Mouse (Mus musculus): ENCODE results near the gene Arhgef19. TPM values are rescaled to one million over a fixed set of nuclear protein-coding genes. Genes with fewer than 3 reads are reported as not detected.
A peak's percentile ranks its signal among the peaks of the same experiment; 100 is the strongest.

Arhgef19 gene
- polyA plus RNA-seq (2015; fragmentation: Nextera tagmentation; extraction: Ambion mirVana): 7.4 and 9.6 TPM in 2 replicates

DNA sequence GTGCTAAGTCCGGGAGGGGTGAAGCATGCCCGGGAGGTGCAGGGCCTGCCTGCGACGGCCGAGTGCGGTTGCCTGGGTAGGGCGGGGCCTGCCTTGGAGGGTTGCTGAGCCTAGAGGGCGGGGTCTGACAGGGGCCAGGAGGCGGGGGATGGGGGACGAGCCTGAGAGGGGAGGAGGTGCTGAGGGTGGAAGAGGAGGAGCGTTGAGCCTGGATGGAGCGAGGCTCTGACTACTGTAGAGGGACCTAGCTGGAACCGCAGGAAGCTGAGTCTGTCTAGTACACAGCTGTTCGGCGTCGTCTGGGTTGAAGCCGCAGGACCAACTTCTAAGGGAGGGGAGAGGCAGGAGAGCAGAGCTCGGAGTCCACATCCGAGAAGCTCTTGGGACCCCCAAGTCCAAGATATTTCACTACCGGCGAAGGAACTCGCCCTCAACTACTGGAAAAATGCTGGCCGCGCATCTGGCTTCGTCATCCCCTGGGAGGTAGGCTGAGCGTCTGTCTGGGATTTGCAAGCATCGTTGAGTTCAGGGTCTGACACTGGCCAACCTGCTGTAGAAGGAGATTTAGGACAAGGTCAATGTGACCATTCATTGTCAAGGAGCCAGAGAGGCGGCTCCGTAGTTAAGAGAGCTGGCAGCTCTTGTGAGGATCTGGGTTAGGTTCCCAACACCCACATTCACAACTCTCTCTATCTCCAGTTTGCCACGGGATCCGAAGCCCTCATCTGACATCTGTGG is at the start of gene Arhgef19:
TSS of gene Arhgef19 (plus strand) at position 112 of the 738 bp plus-strand sequence.
- H3K36me3 ChIP-seq: no peaks in the 10 kb centered on the region
- H3K9ac ChIP-seq: peak within 1 kb of the TSS; percentile 6; the same call in 1 of the 2 replicates
- no peaks in the 10 kb centered on the region for H3K9me3 ChIP-seq (replicated peaks)
- WGBS: under 1% methylated on average over 31 of the region's 31 CpGs
- peaks cover 57% of the 10 kb centered on the region for H3K4me1 ChIP-seq
- H3K4me2 ChIP-seq: peak within 1 kb of the TSS; percentile 76
- H3K4me3 ChIP-seq (replicated peaks): peak within 1 kb of the TSS; percentile 43
- peak; percentile 91 for ATAC-seq (replicated peaks; ENCODE audit: low FRiP score)
- peaks cover 77% of the 10 kb centered on the region for H3K27me3 ChIP-seq
- peak within 1 kb of the TSS; percentile 79 for H3K27ac ChIP-seq

DNA sequence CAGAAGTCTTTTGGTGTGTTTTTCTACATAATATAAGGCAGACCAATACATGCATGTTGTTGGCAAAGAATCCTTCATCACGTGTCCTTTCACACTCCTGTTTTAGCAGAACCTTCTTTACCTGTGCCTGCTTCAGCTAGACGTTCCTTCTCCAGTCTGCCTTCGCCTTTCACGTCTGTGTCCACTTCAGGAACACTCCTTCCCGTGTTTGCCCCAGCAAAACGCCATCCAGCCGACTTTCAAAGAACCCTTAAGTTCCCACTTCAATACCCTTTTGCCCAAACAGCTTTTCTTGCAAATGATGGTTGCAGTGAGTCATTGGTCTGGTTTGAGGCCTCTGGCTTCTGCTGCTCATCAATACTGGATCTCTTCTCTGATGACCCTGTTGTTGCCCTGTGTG is 48.0 kb upstream of the Arhgef19 start:
- no peak overlapping the region for H3K4me2 ChIP-seq
- no peaks in the 10 kb centered on the region for H3K9me3 ChIP-seq (replicated peaks)
- no peaks in the 10 kb centered on the region for H3K27me3 ChIP-seq
- no peak overlapping the region for H3K9ac ChIP-seq
- 90% methylated on average over 7 of the region's 7 CpGs for WGBS
- H3K36me3 ChIP-seq: peaks cover 44% of the 10 kb centered on the region
- no peak for ATAC-seq (replicated peaks; ENCODE audit: low FRiP score)
- H3K27ac ChIP-seq: no peak overlapping the region
- peaks cover 12% of the 10 kb centered on the region for H3K4me1 ChIP-seq
- H3K4me3 ChIP-seq (replicated peaks): no peak overlapping the region

DNA sequence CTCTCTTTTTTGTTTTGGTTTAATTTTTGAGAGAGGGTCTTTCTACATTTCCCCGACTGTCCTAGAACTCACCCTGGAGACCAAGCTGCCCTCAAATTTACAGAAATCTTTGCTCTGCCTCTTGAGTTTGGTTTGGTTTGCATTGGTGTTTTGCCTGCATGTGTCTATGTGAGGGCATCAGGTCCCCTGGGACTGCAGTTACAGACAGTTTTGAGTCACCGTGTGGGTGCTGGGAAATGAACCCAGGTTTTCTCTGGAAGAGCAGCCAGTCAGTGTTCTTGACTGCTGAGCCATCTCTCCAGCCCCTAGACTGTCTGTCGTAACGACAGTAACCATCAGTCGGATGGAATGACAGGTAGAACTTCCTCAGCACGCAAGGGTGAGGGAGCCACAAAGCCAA is 44.7 kb upstream of the Arhgef19 start:
- WGBS: 98% methylated on average over 6 of the region's 6 CpGs
- peaks cover 3% of the 10 kb centered on the region; the same call in 1 of the 2 replicates for H3K4me1 ChIP-seq
- H3K9me3 ChIP-seq (replicated peaks): no peaks in the 10 kb centered on the region
- ATAC-seq (replicated peaks; ENCODE audit: low FRiP score): no peak
- no peak overlapping the region for H3K9ac ChIP-seq
- H3K27me3 ChIP-seq: no peaks in the 10 kb centered on the region
- H3K4me3 ChIP-seq (replicated peaks): no peak overlapping the region
- peaks cover 71% of the 10 kb centered on the region for H3K36me3 ChIP-seq
- H3K4me2 ChIP-seq: no peak overlapping the region
- H3K27ac ChIP-seq: no peak overlapping the region

DNA sequence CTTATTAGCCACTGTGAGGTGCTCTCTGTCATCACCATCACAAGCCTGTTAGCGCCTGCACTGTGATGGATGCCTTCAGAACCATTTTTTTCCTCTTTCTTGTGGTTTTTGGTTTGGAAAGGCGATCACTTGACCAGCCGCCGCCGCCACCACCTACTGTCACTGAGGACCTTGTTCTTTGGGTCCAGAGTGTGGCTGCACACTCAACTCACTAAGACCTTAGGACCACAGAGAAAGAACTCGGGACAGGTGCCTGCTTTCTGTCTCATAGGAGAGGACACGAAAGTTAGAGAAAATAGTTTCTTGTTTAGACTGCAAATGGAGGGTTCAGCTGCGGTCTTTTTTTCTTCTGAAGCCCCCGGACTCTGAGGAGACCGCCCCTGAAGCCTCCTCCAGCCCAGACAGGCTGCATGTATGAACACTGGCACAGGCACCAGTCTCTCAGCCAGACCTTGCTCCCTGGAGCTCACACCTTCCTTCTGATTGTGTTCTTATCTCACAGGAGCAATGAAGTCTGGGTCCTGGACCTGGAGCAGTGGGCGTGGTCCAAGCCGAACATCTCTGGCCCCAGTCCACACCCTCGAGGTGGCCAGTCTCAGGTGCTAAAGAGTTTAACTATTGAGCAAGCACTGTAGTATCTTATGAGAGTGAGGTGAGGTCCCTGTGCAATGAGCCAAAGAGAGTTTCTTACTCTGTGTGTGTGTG is 42.2 kb upstream of the Arhgef19 start:
- H3K36me3 ChIP-seq: peaks cover 80% of the 10 kb centered on the region
- no peak overlapping the region for H3K4me2 ChIP-seq
- no peak overlapping the region for H3K4me3 ChIP-seq (replicated peaks)
- 96% methylated on average over 13 of the region's 13 CpGs for WGBS
- H3K27ac ChIP-seq: no peak overlapping the region
- no peaks in the 10 kb centered on the region for H3K9me3 ChIP-seq (replicated peaks)
- H3K4me1 ChIP-seq: no peaks in the 10 kb centered on the region
- H3K27me3 ChIP-seq: no peaks in the 10 kb centered on the region
- no peak for ATAC-seq (replicated peaks; ENCODE audit: low FRiP score)
- H3K9ac ChIP-seq: no peak overlapping the region

DNA sequence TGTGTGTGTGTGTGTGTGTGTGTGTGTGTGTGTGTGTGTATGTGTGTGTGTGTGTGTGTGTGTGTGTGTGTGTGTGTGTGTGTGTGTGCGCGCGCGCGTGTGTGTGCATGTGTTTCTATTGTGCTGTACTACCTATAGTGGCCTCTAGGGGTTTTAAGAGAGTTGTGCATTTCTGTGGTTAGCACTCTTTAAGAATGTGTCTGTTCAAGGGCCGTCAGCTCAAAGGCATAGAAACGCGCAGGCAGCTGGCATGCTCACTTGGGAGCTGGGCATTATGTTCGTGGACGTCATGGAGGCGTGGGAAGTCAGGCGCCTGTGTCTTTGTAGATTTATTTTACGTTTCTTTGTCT is 41.6 kb upstream of the Arhgef19 start:
- 98% methylated on average over 13 of the region's 13 CpGs for WGBS
- no peaks in the 10 kb centered on the region for H3K4me1 ChIP-seq
- H3K27me3 ChIP-seq: no peaks in the 10 kb centered on the region
- ATAC-seq (replicated peaks; ENCODE audit: low FRiP score): no peak
- no peaks in the 10 kb centered on the region for H3K9me3 ChIP-seq (replicated peaks)
- peaks cover 85% of the 10 kb centered on the region for H3K36me3 ChIP-seq
- no peak overlapping the region for H3K4me3 ChIP-seq (replicated peaks)
- H3K4me2 ChIP-seq: no peak overlapping the region
- no peak overlapping the region for H3K27ac ChIP-seq
- H3K9ac ChIP-seq: no peak overlapping the region

DNA sequence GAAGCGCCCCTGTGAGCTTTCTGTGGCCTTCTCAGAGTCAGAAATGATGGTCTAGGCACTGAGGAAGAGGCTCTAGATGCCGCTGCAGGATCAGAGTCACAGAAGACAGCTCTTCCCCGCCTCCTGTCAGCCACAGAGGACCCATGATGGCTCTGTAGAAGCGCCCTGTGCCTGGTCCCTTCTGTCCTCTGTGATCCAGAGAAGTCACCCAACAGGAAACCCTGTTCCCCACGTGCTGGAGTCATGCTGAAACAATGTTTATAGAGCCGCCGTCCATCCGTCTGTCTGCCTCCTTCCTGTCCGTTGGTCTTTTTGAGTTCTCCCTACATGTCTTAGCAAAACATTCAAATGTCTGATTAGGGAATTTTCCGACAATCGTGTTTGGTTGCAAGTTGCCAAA is 38.4 kb upstream of the Arhgef19 start:
- Histone ChIP-seq H3K9me3 (replicated peaks) (no peaks in the 10 kb centered on the region), H3K36me3 (peaks cover 63% of the 10 kb centered on the region), H3K27me3 (no peaks in the 10 kb centered on the region), H3K4me1 (no peaks in the 10 kb centered on the region), H3K9ac (no peak overlapping the region), H3K27ac (no peak overlapping the region; the same call in 1 of the 2 replicates), H3K4me3 (replicated peaks) (no peak overlapping the region), H3K4me2 (no peak overlapping the region)
- no peak for ATAC-seq (replicated peaks; ENCODE audit: low FRiP score)
- WGBS: 79% methylated on average over 11 of the region's 11 CpGs

DNA sequence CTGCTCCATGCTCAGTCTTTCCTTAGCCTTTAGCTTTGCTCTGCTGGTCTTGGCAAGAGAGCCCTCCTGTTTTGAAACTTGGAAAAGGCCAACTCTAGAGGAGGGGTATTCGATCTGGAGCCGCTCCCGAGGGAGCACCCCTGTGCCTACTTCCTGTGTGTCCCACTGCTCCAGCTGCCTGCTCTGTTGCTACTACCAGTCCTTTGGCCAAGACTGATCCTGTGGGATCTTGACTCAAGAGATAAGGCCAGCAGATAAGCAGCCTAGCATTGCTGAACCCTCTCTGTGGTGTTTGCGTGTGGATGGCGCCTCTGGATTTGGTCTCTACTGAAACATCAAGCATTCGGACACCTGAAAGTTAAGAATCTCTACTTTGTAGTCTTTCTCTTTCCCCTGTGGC is 37.1 kb upstream of the Arhgef19 start:
- Histone ChIP-seq H3K36me3 (peaks cover 51% of the 10 kb centered on the region), H3K9ac (no peak overlapping the region), H3K27me3 (no peaks in the 10 kb centered on the region), H3K9me3 (replicated peaks) (no peaks in the 10 kb centered on the region), H3K4me3 (replicated peaks) (no peak overlapping the region), H3K27ac (no peak overlapping the region), H3K4me1 (no peaks in the 10 kb centered on the region), H3K4me2 (no peak overlapping the region)
- WGBS: 86% methylated on average over 6 of the region's 6 CpGs
- no peak for ATAC-seq (replicated peaks; ENCODE audit: low FRiP score)

DNA sequence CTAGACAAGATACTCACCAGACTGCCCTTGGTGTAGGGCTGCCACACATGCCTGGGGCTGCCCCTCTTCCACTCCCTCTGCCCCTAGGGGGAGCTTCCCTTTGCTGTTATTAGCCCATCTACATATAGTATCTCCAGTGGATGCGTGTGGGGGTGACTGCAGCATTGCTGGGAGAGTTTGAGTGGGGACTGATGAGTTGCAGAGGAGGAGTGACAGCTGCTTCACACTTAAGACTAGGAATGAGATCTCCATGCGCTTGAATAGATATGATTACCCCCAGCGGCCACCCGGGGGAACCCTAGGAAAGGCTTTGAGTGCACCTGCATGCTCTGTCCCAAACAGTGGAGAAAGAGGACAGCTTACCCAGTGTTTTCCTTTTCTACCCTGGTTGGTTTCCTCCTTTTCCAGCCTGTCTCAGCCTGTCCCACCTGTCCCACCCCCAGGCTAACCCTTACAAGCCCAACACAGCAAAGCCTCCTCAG is 34.7 kb upstream of the Arhgef19 start:
- no peaks in the 10 kb centered on the region for H3K27me3 ChIP-seq
- 77% methylated on average over 4 of the region's 4 CpGs for WGBS
- ATAC-seq (replicated peaks; ENCODE audit: low FRiP score): no peak

DNA sequence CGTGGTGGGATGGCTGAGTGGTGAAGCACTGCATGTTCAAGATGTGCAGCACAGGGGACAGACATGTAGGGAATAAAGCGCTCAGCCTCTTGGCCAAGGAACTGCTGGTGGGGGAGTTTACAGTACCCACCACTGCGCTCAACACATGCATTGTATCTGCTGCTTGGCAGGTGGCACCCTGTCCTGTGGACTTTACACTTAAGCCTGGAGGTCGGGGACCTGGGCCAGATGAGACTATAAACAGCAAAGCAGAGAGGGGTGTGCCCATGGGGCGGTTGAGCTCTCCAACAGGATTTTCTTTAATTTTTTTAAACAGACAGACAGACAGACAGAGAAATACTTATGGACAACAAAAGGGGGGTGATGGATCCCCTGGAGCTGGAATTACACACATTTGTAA is 32.2 kb upstream of the Arhgef19 start:
- 92% methylated on average over 5 of the region's 5 CpGs for WGBS
- ATAC-seq (replicated peaks; ENCODE audit: low FRiP score): 0 out of 2 replicates have a peak, but pooled peaks have one; percentile 22
- no peak overlapping the region for H3K9ac ChIP-seq
- no peaks in the 10 kb centered on the region for H3K9me3 ChIP-seq (replicated peaks)
- peaks cover 5% of the 10 kb centered on the region; the same call in 1 of the 2 replicates for H3K4me1 ChIP-seq
- no peak overlapping the region for H3K27ac ChIP-seq
- peaks cover 7% of the 10 kb centered on the region for H3K36me3 ChIP-seq
- H3K27me3 ChIP-seq: no peaks in the 10 kb centered on the region
- no peak overlapping the region for H3K4me2 ChIP-seq
- no peak overlapping the region for H3K4me3 ChIP-seq (replicated peaks)

More for the DNA sequence above, 34.7 kb upstream of the Arhgef19 start:
- H3K27ac ChIP-seq: no peak overlapping the region
- H3K4me3 ChIP-seq (replicated peaks): no peak overlapping the region
- H3K36me3 ChIP-seq: peaks cover 31% of the 10 kb centered on the region
- H3K9me3 ChIP-seq (replicated peaks): no peaks in the 10 kb centered on the region
- H3K9ac ChIP-seq: no peak overlapping the region
- H3K4me1 ChIP-seq: no peaks in the 10 kb centered on the region
- no peak overlapping the region for H3K4me2 ChIP-seq

DNA sequence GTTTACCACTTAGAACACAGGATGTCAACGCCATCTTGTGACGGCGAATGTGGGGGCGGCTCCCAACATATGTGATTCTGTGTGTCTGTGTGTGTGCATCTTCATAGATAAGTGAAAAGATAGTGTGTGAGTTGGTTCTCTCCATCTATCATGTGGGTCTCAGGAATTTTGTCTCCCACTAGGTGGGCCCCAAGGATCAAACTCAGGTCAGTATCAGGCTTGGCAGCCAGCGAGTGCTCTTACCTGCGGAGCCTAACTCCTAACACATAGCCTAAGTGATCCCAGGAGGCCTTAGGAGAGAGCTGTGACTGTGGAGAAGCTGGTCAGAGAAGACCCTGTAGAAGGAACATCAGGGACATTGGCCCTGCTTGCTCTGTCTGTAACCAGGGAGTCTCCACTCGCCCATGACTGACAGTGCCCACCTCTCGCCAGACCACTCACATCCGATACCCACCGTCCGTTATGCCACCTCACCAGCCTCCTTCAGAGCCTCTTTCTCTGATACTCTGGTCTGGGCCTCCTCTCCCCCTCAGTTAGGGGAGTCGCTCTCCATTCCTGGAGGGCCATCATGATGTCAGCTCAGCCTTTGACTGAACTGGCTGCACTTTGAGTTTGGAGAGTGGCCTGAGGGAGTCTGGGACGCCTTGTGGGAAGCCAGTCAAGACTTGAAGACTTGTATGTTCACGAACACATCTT is 28.6 kb upstream of the Arhgef19 start:
- 72% methylated on average over 14 of the region's 14 CpGs for WGBS
- Histone ChIP-seq H3K27me3 (no peaks in the 10 kb centered on the region), H3K9ac (0 out of 2 replicates have a peak overlapping the region, but pooled peaks have one; percentile 17), H3K36me3 (no peaks in the 10 kb centered on the region), H3K9me3 (replicated peaks) (no peaks in the 10 kb centered on the region), H3K4me2 (peak overlapping the region; percentile 54), H3K4me1 (peaks cover 16% of the 10 kb centered on the region), H3K27ac (peak overlapping the region; percentile 70), H3K4me3 (replicated peaks) (peak overlapping the region; percentile 40)
- peak; percentile 27; the same call in 1 of the 2 replicates for ATAC-seq (replicated peaks; ENCODE audit: low FRiP score)

DNA sequence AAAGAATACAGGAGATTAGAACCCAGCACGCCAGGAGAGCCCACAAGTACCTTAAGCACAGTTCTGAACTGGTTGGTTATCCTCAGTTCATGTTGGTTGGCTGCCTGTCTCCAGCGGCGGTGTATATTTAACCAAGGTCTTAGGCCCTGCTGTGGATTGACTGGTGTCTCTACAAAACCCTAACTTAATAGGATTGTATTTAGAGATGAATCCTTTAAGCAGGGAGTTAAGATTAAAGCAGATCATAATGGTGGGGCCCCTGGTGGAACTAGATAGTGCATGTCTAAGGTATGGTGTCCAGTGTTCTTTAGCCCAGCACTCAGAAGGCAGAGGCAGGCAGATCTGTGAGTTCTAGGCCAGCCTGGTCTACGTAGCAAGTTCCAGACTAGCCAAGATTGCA is 27.7 kb upstream of the Arhgef19 start:
- Histone ChIP-seq H3K27ac (no peak overlapping the region), H3K4me3 (replicated peaks) (no peak overlapping the region), H3K9me3 (replicated peaks) (no peaks in the 10 kb centered on the region), H3K36me3 (no peaks in the 10 kb centered on the region), H3K4me1 (peaks cover 16% of the 10 kb centered on the region), H3K27me3 (no peaks in the 10 kb centered on the region), H3K9ac (no peak overlapping the region), H3K4me2 (no peak overlapping the region)
- WGBS: 95% methylated on average over 4 of the region's 4 CpGs
- no peak for ATAC-seq (replicated peaks; ENCODE audit: low FRiP score)

DNA sequence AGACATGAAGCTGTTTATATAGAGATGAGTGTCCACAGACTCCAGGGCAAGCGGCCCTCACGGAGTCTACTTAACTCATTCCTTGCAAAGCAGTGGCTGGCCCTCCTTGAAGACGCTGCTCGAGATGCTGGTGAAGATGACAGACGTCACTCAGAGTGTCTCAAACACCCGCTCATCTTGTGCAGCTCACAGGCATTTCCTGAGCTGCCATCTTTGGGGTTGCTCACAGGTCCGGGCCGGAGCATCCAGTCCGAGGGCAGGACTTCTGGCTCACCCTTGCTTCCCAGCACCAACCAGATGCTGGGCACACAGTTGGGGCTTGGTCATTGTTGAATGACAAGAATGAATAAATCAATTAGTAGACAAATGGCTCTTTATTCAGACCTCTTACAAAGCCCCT is 26.4 kb upstream of the Arhgef19 start:
- no peaks in the 10 kb centered on the region for H3K9me3 ChIP-seq (replicated peaks)
- H3K9ac ChIP-seq: no peak overlapping the region
- H3K4me1 ChIP-seq: peaks cover 16% of the 10 kb centered on the region
- no peaks in the 10 kb centered on the region for H3K27me3 ChIP-seq
- no peaks in the 10 kb centered on the region; the same call in 1 of the 2 replicates for H3K36me3 ChIP-seq
- H3K4me3 ChIP-seq (replicated peaks): no peak overlapping the region
- no peak overlapping the region; the same call in 1 of the 2 replicates for H3K4me2 ChIP-seq
- no peak for ATAC-seq (replicated peaks; ENCODE audit: low FRiP score)
- WGBS: 93% methylated on average over 9 of the region's 9 CpGs
- 0 out of 2 replicates have a peak overlapping the region, but pooled peaks have one; percentile 58 for H3K27ac ChIP-seq

Measured in kidney, embryonic 15.5 days (tissue).